Mouse (Mus musculus) MEL (cell line): ENCODE data around the gene Dot1l. TPM values are rescaled to one million over a fixed set of nuclear protein-coding genes. Genes with fewer than 3 reads are reported as not detected.

ENCODE experiments used
- DNase-seq: peaks from one replicate; pipeline ENCODE4 v3.0.0; 2011; ENCODE audit warnings: low read depth, low spot score
- H3K27ac ChIP-seq: 2 replicates; pipeline ENCODE4 v1.5.1; 2012; ENCODE audit warnings: low read depth, mild to moderate bottlenecking, control low read depth, low read length, moderate library complexity; ENCODE audit not compliant: control insufficient read depth
- H3K27me3 ChIP-seq, 2 experiments: fragments of 150-350 bp in 1 of 2; sonication (generic) in 1 of 2; 2 replicates each; pipeline ENCODE4 v1.6.1; 2012; ENCODE audit warnings: low read length in 2 of 2, mild to moderate bottlenecking in 2 of 2, improper control_type of control experiment in 1 of 2, moderate library complexity in 1 of 2; ENCODE audit not compliant: insufficient read depth in 2 of 2, control insufficient read depth in 1 of 2
- H3K36me3 ChIP-seq, 2 experiments: 2 replicates each; pipeline ENCODE4 v1.6.1; 2012 to 2014; ENCODE audit warnings: low read length in 2 of 2, improper control_type of control experiment in 1 of 2, inconsistent platforms in 1 of 2, mild to moderate bottlenecking in 1 of 2; ENCODE audit not compliant: insufficient read depth in 2 of 2, control insufficient read depth in 1 of 2
- H3K4me1 ChIP-seq, 2 experiments: fragments of 150-350 bp in 1 of 2; sonication (generic) in 1 of 2; 2 replicates each; pipeline ENCODE4 v1.6.1; 2012; ENCODE audit warnings: low read length in 2 of 2, improper control_type of control experiment in 1 of 2, mild to moderate bottlenecking in 1 of 2; ENCODE audit not compliant: insufficient read depth in 2 of 2, control insufficient read depth in 1 of 2
- H3K4me3 ChIP-seq, 2 experiments: fragments of 150-350 bp in 1 of 2; sonication (generic) in 1 of 2; 2 replicates each; pipeline ENCODE4 v1.5.1; 2012; ENCODE audit warnings: low read depth in 2 of 2, low read length in 2 of 2, mild to moderate bottlenecking in 2 of 2, moderate library complexity in 2 of 2, control low read depth in 1 of 2, improper control_type of control experiment in 1 of 2; ENCODE audit not compliant: control insufficient read depth in 1 of 2, insufficient read depth in 1 of 2
- H3K79me2 ChIP-seq: 2 replicates; pipeline ENCODE4 v1.6.1; 2012; ENCODE audit warnings: mild to moderate bottlenecking, low read length, moderate library complexity; ENCODE audit not compliant: control insufficient read depth, poor library complexity, insufficient read depth
- H3K9ac ChIP-seq: 2 replicates; pipeline ENCODE4 v1.6.1; 2012; ENCODE audit warnings: low read depth, mild to moderate bottlenecking, control low read depth, low read length, moderate library complexity; ENCODE audit not compliant: control insufficient read depth, poor library complexity, severe bottlenecking
- H3K9me3 ChIP-seq: fragments of 150-350 bp; sonication (generic); replicated peaks from 2 replicates; pipeline ENCODE4 v1.6.1; 2012; ENCODE audit warnings: mild to moderate bottlenecking, low read length, improper control_type of control experiment, moderate library complexity; ENCODE audit not compliant: insufficient read depth
- BHLHE40 ChIP-seq: IDR thresholded peaks from 2 replicates; pipeline ENCODE4 v1.6.1; 2012; ENCODE audit warnings: low read depth, mild to moderate bottlenecking, inconsistent platforms, low read length, improper control_type of control experiment, borderline replicate concordance
- CHD1 ChIP-seq: IDR thresholded peaks from 2 replicates; pipeline ENCODE4 v1.6.1; 2012; ENCODE audit warnings: low read depth, mild to moderate bottlenecking, inconsistent platforms, low read length, improper control_type of control experiment
- CHD2 ChIP-seq: IDR thresholded peaks from 2 replicates; pipeline ENCODE4 v1.6.1; 2011; ENCODE audit warnings: low read length, improper control_type of control experiment
- CTCF ChIP-seq, 3 experiments: IDR thresholded peaks in 2 of 3; conservative IDR thresholded peaks in 1 of 3; 2 replicates each; pipeline ENCODE4 v1.5.1; 2011 to 2012; ENCODE audit warnings: low read length in 3 of 3, low read depth in 2 of 3, mild to moderate bottlenecking in 2 of 3, improper control_type of control experiment in 1 of 3, inconsistent platforms in 1 of 3, mixed read lengths in 1 of 3, moderate library complexity in 1 of 3; ENCODE audit not compliant: control insufficient read depth in 1 of 3, insufficient read depth in 1 of 3, poor library complexity in 1 of 3, severe bottlenecking in 1 of 3
- EP300 ChIP-seq, 2 experiments: IDR thresholded peaks; 2 replicates each; pipeline ENCODE4 v1.6.1; 2011; ENCODE audit warnings: improper control_type of control experiment in 2 of 2, low read length in 2 of 2, low read depth in 1 of 2, mild to moderate bottlenecking in 1 of 2
- GATA1 ChIP-seq: IDR thresholded peaks from 2 replicates; pipeline ENCODE4 v1.6.1; 2011; ENCODE audit warnings: low read depth, low read length, improper control_type of control experiment
- HCFC1 ChIP-seq: IDR thresholded peaks from 2 replicates; pipeline ENCODE4 v1.6.1; 2012; ENCODE audit warnings: low read depth, mild to moderate bottlenecking, inconsistent platforms, low read length, improper control_type of control experiment, moderate library complexity
- MYB ChIP-seq: IDR thresholded peaks from 2 replicates; pipeline ENCODE4 v1.6.1; 2011; ENCODE audit warnings: mild to moderate bottlenecking, low read depth, low read length, improper control_type of control experiment
- NELFE ChIP-seq: IDR thresholded peaks from 2 replicates; pipeline ENCODE4 v1.6.1; 2011; ENCODE audit warnings: low read depth, low read length, improper control_type of control experiment
- NRF1 ChIP-seq: IDR thresholded peaks from 2 replicates; pipeline ENCODE4 v1.6.1; 2014; ENCODE audit warnings: low read depth, mild to moderate bottlenecking, inconsistent platforms, low read length, improper control_type of control experiment, moderate library complexity; ENCODE audit not compliant: poor library complexity, insufficient read depth, severe bottlenecking
- POLR2A ChIP-seq, 2 experiments: IDR thresholded peaks; 2 replicates each; pipeline ENCODE4 v1.6.1; 2011 to 2012; ENCODE audit warnings: low read length in 2 of 2, mild to moderate bottlenecking in 2 of 2, control low read depth in 1 of 2, improper control_type of control experiment in 1 of 2, low read depth in 1 of 2, moderate library complexity in 1 of 2; ENCODE audit not compliant: control insufficient read depth in 1 of 2, insufficient read depth in 1 of 2, poor library complexity in 1 of 2
- POLR2AphosphoS5 ChIP-seq: IDR thresholded peaks from 2 replicates; pipeline ENCODE4 v1.6.1; 2012; ENCODE audit warnings: low read depth, borderline replicate concordance, mild to moderate bottlenecking, inconsistent platforms, low read length, moderate library complexity, mixed read lengths
- RCOR1 ChIP-seq: IDR thresholded peaks from 2 replicates; pipeline ENCODE4 v1.6.1; 2012; ENCODE audit warnings: low read depth, mild to moderate bottlenecking, inconsistent platforms, low read length, improper control_type of control experiment
- SIN3A ChIP-seq: IDR thresholded peaks from 2 replicates; pipeline ENCODE4 v1.6.1; 2012; ENCODE audit warnings: low read length, improper control_type of control experiment, inconsistent platforms
- TAL1 ChIP-seq: IDR thresholded peaks from 2 replicates; pipeline ENCODE4 v1.6.1; 2012; ENCODE audit warnings: mild to moderate bottlenecking, inconsistent platforms, low read length, moderate library complexity, mixed read lengths
- UBTF ChIP-seq: IDR thresholded peaks from 2 replicates; pipeline ENCODE4 v1.6.1; 2012; ENCODE audit warnings: low read depth, mild to moderate bottlenecking, inconsistent platforms, low read length, improper control_type of control experiment, moderate library complexity, borderline replicate concordance; ENCODE audit not compliant: insufficient read depth
- ZMIZ1 ChIP-seq: IDR thresholded peaks from 2 replicates; pipeline ENCODE4 v1.6.1; 2012; ENCODE audit warnings: low read depth, mild to moderate bottlenecking, inconsistent platforms, low read length, improper control_type of control experiment, moderate library complexity
- polyA plus RNA-seq, 2 experiments: library from polyadenylated mRNA; stranded (reverse) in 1 of 2; unstranded in 1 of 2; fragments of >175 nt in 1 of 2; fragments of >200 nt in 1 of 2; gene quantifications; 2 replicates each; pipeline versions ENCODE4 v1.2.1 to v1.2.4; 2012; ENCODE audit warnings: low replicate concordance in 2 of 2, low read depth in 1 of 2; ENCODE audit not compliant: insufficient read length in 2 of 2, insufficient read depth in 1 of 2, missing spikeins in 1 of 2
- total RNA-seq: library from RNA; depleted of rRNA; stranded (reverse); fragments of 300-350 nt; gene quantifications from 2 replicates; pipeline ENCODE4 v1.2.3, GENCODE M21; 2012

The Dot1l gene
- total and polyA plus RNA-seq, 3 experiments = 15.0 to 70.6 TPM; not detected in 1

DNA sequence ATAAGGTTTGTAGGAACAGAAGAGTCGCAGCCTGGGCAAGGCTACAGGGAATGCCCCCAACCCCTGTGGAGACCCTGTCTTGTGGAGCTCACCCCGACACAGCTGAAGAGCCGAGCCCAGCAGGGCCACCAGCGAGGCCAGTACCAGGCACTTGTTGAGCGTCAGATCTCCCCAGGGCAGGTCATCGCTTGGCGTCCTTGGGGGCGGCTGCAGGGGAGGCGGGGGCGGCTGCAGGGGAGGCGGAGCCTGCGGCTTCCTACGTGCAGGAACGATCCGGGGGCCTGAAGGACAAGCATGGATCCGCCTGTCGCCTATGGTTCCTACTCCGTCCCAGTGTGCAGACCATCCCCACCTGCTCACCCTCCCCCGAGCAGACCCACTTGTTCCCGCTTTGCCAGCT is 55.1 kb downstream of the Dot1l start:
- Histone ChIP-seq H3K9ac (no peak overlapping the region), H3K27ac (no peak overlapping the region), H3K4me1 (0 out of 4 replicates have a peak, but pooled peaks cover 0 to 5% of the 10 kb centered on the region in 2 experiments)
- no peak for TF ChIP-seq CTCF (IDR thresholded peaks at IDR 0.05 in 2 of 3, conservative IDR thresholded peaks at IDR 0.05 in 1 of 3; ENCODE audit: control insufficient read depth in 1 of 3, insufficient read depth in 1 of 3, low read depth in 2 of 3, low read length in 3 of 3, poor library complexity in 1 of 3, severe bottlenecking in 1 of 3)
- no peak for TF ChIP-seq RCOR1
- no peak for TF ChIP-seq SIN3A
- TF ChIP-seq EP300 (IDR thresholded peaks at IDR 0.05; ENCODE audit: low read depth in 1 of 2, low read length in 2 of 2) = no peak
- TF ChIP-seq NELFE = no peak
- no peak for TF ChIP-seq BHLHE40
- TF ChIP-seq CHD1 = no peak
- TF ChIP-seq GATA1 = no peak
- TF ChIP-seq HCFC1 = no peak
- TF ChIP-seq CHD2 = no peak
- TF ChIP-seq POLR2A (IDR thresholded peaks at IDR 0.05; ENCODE audit: control insufficient read depth in 1 of 2, insufficient read depth in 1 of 2, low read depth in 1 of 2, low read length in 2 of 2, poor library complexity in 1 of 2) = no peak
- TF ChIP-seq NRF1 = no peak
- TF ChIP-seq, all 39 proteins: peak for 0
- no peak overlapping the region for H3K4me3 ChIP-seq
- DNase-seq = no peak
- no peaks in the 10 kb centered on the region for H3K27me3 ChIP-seq
- no peaks in the 10 kb centered on the region for H3K79me2 ChIP-seq
- no peaks in the 10 kb centered on the region for H3K36me3 ChIP-seq
- H3K9me3 ChIP-seq = no peaks in the 10 kb centered on the region

DNA sequence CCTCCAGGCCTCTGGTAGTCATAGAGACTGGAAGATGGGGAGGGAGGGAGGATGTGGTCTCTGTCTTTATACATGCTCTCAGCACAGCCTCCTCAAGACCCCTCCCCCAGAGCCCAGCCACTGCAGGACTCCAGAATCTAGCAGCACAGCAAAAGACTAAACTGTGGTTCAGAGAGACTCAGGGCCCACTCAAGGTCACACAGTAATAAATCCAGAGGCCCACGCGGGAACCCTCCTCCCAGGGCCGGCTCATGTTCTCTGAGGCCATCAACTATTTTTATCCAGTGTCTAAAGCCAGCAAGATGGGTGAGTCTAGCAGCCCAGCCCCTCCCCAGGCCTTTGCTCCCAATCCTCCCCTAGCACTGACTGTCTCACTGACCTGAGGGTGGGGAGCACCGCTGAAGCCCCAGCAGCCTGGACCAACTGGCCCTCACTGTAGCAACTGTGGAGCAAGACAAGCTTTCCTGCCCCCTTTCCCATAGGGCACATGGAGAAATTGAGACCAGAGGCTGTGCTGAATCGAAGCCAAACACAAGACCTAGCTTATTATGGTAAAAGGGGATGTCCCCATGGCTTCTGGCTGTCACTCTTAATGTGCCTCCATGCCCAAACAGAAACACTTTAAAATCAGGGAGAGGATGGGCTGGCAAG is 57.5 kb downstream of the Dot1l start:
- TF ChIP-seq CHD2 (no peak), POLR2AphosphoS5 (no peak), UBTF (no peak), CTCF (IDR thresholded peaks at IDR 0.05 in 2 of 3, conservative IDR thresholded peaks at IDR 0.05 in 1 of 3; ENCODE audit: control insufficient read depth in 1 of 3, insufficient read depth in 1 of 3, low read depth in 2 of 3, low read length in 3 of 3, poor library complexity in 1 of 3, severe bottlenecking in 1 of 3) (no peak), MYB (no peak), ZMIZ1 (no peak), BHLHE40 (no peak), TAL1 (no peak), GATA1 (no peak)
- Histone ChIP-seq H3K4me1 (no peaks in the 10 kb centered on the region; a peak in 1 of 4 replicates), H3K9me3 (no peaks in the 10 kb centered on the region), H3K27me3 (no peaks in the 10 kb centered on the region), H3K27ac (no peak overlapping the region), H3K36me3 (no peaks in the 10 kb centered on the region), H3K9ac (no peak overlapping the region), H3K79me2 (no peaks in the 10 kb centered on the region), H3K4me3 (no peak overlapping the region)
- DNase-seq = no peak
